Mouse (Mus musculus): ENCODE data around the gene Aldh5a1. TPM values are rescaled to one million over a fixed set of nuclear protein-coding genes. Genes with fewer than 3 reads are reported as not detected.

Gene Aldh5a1
- polyA plus RNA-seq, 1 experiment from 2014 or later, result 10.6 TPM

DNA sequence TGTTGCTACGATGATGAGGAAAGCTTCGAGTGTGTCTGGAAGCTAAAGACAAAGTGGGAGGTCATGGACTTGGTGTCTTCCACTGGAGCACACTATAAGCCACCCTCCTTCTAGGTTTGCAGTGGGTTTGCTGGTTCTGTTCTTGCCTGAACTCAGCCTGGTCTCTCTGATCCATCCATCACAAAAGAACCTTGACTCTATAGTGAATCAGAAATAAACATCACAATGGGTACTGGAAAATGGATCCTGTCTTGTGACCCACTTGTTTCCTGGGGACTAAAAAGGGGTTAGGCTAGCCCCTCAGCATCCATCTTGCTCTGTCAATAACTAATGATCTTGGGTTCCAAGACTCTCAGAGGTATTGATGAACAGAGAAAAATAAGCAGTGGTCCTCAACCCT, 35.5 kb downstream of the Aldh5a1 start:
- Histone ChIP-seq H3K9ac (no peak overlapping the region), H3K27ac (replicated peaks) (no peak overlapping the region), H3K9me3 (no peaks in the 10 kb centered on the region), H3K4me1 (0 out of 2 replicates have a peak, but pooled peaks cover 13% of the 10 kb centered on the region), H3K4me2 (no peak overlapping the region), H3K27me3 (replicated peaks) (no peaks in the 10 kb centered on the region), H3K4me3 (no peak overlapping the region), H3K36me3 (no peaks in the 10 kb centered on the region)
- no peak for ATAC-seq (ENCODE audit: extremely low read depth, insufficient number of reproducible peaks, low FRiP score, low TSS enrichment)
- WGBS, result 76% methylated on average over 2 of the region's 2 CpGs

DNA sequence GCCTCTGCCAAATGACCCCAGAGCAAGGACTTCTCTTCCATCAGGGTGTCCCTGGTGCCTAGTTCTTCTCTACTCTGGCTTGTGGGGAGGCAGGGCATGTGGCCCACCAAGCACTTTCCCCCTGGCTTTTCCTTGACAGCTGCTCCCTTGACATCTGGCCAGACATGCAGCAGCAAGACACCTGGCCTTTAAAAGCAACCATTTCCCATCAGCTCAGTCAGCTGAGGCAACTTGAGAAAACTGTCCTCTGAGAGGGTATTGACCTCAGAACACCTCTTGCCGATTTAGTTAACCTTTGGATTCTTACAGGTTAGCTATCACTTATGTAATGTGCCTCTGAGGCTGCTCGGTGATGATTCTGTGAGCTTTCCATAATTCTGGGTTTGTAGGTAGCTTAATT, 43.6 kb downstream of the Aldh5a1 start:
- no peaks in the 10 kb centered on the region for H3K36me3 ChIP-seq
- H3K27ac ChIP-seq (replicated peaks), result no peak overlapping the region
- no peak overlapping the region for H3K4me3 ChIP-seq
- WGBS, result 72% methylated on average over 2 of the region's 2 CpGs
- ATAC-seq (ENCODE audit: extremely low read depth, insufficient number of reproducible peaks, low FRiP score, low TSS enrichment), result no peak
- H3K9me3 ChIP-seq, result no peaks in the 10 kb centered on the region
- no peak overlapping the region for H3K9ac ChIP-seq
- no peak overlapping the region for H3K4me2 ChIP-seq
- 0 out of 2 replicates have a peak, but pooled peaks cover 6% of the 10 kb centered on the region for H3K4me1 ChIP-seq
- no peaks in the 10 kb centered on the region for H3K27me3 ChIP-seq (replicated peaks)

DNA sequence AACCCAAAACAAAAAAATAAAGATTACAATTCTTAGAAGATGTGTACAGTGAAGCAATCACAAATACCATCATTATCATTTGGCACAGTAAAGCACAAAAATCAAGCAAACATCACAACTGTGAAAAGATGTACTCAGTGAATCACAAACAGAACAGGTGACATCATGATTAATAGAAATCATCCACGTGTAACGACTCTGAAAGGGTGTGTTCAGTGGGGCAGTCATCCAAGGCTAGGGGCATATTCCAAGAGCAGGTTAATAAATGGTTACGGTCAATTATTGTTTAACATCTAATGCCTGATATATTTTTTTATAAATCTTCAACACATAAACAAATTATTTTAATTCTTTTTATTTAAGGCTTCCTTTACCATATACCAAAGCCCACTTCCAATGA, 44.9 kb downstream of the Aldh5a1 start:
- Histone ChIP-seq H3K9ac (no peak overlapping the region), H3K4me1 (no peaks in the 10 kb centered on the region), H3K36me3 (no peaks in the 10 kb centered on the region), H3K27ac (replicated peaks) (no peak overlapping the region), H3K27me3 (replicated peaks) (no peaks in the 10 kb centered on the region), H3K4me2 (no peak overlapping the region), H3K4me3 (no peak overlapping the region), H3K9me3 (no peaks in the 10 kb centered on the region)
- WGBS, result 84% methylated on average over 3 of the region's 3 CpGs
- no peak for ATAC-seq (ENCODE audit: extremely low read depth, insufficient number of reproducible peaks, low FRiP score, low TSS enrichment)

DNA sequence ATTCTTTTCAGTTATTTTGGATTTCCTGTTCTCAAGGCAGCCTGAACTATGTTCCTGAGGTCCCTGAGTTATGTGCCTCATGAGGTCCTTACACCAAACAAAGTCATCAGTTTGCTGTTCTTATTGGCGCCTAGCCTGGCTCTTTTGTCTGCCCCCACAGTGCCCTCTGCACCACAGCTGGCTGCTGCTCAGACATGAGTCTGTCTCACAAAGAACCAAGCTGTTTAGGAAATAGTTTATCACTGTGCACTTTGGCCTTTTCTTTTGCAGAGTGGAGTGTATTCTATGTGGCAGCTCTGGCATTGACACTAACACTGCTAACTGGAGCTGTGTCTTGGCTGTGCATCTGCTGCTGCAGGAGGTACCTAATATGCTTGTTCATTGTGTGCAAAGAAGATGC, 47.9 kb downstream of the Aldh5a1 start:
- H3K36me3 ChIP-seq, result no peaks in the 10 kb centered on the region
- no peak overlapping the region for H3K27ac ChIP-seq (replicated peaks)
- no peaks in the 10 kb centered on the region for H3K27me3 ChIP-seq (replicated peaks)
- no peak for ATAC-seq (ENCODE audit: extremely low read depth, insufficient number of reproducible peaks, low FRiP score, low TSS enrichment)
- H3K4me1 ChIP-seq, result no peaks in the 10 kb centered on the region
- WGBS, result 46% methylated on average over 1 of the region's 1 CpGs
- no peak overlapping the region for H3K9ac ChIP-seq
- H3K4me2 ChIP-seq, result no peak overlapping the region
- peaks cover under 1% of the 10 kb centered on the region; the same call in 1 of the 2 replicates for H3K9me3 ChIP-seq
- H3K4me3 ChIP-seq, result no peak overlapping the region

DNA sequence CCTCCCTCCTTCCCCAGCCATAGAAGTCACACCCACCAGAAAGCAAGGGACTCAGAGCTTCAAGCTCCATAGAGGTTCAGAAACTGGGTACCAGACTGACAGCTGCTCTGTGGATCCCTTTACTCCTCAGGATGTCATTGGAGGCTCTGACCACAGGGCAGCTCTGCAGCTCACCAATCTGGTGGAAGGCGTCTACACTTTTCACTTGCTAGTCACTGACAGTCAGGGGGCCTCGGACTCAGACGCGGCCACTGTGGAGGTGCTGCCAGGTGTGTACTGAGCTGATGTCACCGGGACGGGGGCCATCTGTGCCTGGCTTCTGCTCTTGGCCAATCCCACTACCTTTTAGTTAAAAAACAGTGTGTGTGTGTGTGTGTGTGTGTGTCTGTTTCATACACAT, 55.0 kb downstream of the Aldh5a1 start:
- 84% methylated on average over 6 of the region's 6 CpGs for WGBS
- H3K4me1 ChIP-seq, result no peaks in the 10 kb centered on the region
- H3K27me3 ChIP-seq (replicated peaks), result no peaks in the 10 kb centered on the region
- no peak overlapping the region for H3K27ac ChIP-seq (replicated peaks)
- no peak for ATAC-seq (ENCODE audit: extremely low read depth, insufficient number of reproducible peaks, low FRiP score, low TSS enrichment)
- no peak overlapping the region for H3K4me2 ChIP-seq
- H3K9me3 ChIP-seq, result peaks cover 6% of the 10 kb centered on the region; the same call in 1 of the 2 replicates
- no peaks in the 10 kb centered on the region for H3K36me3 ChIP-seq
- no peak overlapping the region for H3K9ac ChIP-seq
- no peak overlapping the region for H3K4me3 ChIP-seq

DNA sequence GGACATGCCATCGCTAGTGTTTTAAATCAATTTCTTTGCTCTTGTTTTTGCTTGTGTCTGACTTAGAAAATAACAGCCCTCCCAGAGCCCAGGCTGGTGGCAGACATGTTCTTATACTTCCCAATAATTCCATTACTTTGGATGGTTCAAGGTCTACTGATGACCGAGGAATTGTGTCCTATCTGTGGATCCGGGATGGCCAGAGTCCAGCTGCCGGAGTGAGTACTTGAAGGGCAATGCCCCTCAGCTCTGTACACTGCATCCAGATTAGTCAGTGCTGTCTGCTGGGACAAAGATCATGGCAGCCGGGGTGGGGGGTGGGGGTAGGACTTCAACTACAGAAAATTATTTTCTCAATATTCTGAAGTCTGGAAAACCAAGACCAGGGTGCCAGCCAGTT, 56.8 kb downstream of the Aldh5a1 start:
- 85% methylated on average over 5 of the region's 5 CpGs for WGBS
- no peaks in the 10 kb centered on the region for H3K27me3 ChIP-seq (replicated peaks)
- no peak overlapping the region for H3K9ac ChIP-seq
- H3K4me1 ChIP-seq, result no peaks in the 10 kb centered on the region
- H3K4me2 ChIP-seq, result no peak overlapping the region
- H3K27ac ChIP-seq (replicated peaks), result no peak overlapping the region
- H3K36me3 ChIP-seq, result no peaks in the 10 kb centered on the region
- peaks cover 6% of the 10 kb centered on the region; the same call in 1 of the 2 replicates for H3K9me3 ChIP-seq
- no peak overlapping the region for H3K4me3 ChIP-seq
- no peak for ATAC-seq (ENCODE audit: extremely low read depth, insufficient number of reproducible peaks, low FRiP score, low TSS enrichment)

DNA sequence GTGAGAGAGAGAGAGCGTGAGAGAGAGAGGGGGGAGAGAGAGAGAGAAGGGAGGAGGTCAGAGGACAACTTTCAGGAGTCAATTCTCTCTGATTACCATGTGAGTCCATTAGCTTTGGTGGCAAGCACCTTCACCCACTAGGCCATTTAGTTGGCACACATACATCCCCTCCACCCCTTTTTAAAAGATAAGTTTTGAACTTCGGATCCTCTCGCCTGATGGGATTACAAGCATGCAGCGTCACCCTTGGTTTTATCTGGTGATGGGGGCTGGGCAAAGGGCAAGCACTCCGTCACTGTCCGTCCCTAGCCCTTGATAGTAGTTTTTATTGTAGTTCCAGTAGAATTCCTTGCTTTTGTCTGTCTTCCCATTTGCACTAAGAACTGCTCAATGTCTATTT, 57.3 kb downstream of the Aldh5a1 start:
- H3K4me1 ChIP-seq, result no peaks in the 10 kb centered on the region
- 62% methylated on average over 6 of the region's 6 CpGs for WGBS
- no peak overlapping the region for H3K4me2 ChIP-seq
- H3K27ac ChIP-seq (replicated peaks), result no peak overlapping the region
- H3K9me3 ChIP-seq, result peaks cover 6% of the 10 kb centered on the region; the same call in 1 of the 2 replicates
- H3K9ac ChIP-seq, result no peak overlapping the region
- no peak for ATAC-seq (ENCODE audit: extremely low read depth, insufficient number of reproducible peaks, low FRiP score, low TSS enrichment)
- H3K36me3 ChIP-seq, result no peaks in the 10 kb centered on the region
- no peaks in the 10 kb centered on the region for H3K27me3 ChIP-seq (replicated peaks)
- no peak overlapping the region for H3K4me3 ChIP-seq

DNA sequence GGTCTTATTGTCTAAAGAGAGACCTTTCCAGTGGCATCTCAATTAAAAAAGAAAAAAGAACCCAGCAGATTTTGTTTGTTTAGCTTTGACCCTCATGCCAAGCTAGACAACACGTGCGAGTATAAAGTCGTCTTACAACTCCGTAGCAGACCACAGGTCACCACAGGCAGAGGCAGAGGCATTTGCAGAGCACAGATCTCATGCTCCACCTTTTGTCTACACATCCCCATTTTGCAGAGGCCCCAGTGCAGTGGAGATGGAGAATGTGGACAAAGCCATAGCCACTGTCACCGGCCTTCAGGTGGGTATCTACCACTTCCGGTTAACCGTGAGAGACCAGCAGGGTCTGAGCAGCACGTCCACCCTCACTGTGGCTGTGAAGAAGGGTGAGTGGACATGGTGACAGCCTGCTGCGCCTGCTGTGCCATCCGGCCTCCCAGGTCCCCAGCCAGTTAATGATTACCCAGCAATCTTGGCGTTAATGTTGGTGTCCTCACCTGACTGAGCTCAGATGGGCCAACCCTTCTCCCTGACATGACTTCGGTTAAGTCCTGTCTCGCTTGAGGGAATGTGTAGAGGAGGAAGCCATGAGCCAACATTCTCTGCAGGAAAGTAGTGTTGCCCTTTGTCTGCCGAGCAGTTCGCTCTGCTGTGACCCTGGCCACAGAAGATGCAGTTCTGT, 58.0 kb downstream of the Aldh5a1 start:
- Histone ChIP-seq H3K4me2 (no peak overlapping the region), H3K4me1 (no peaks in the 10 kb centered on the region), H3K4me3 (no peak overlapping the region), H3K9ac (no peak overlapping the region), H3K9me3 (peaks cover 4% of the 10 kb centered on the region; the same call in 1 of the 2 replicates), H3K36me3 (no peaks in the 10 kb centered on the region), H3K27me3 (replicated peaks) (no peaks in the 10 kb centered on the region), H3K27ac (replicated peaks) (no peak overlapping the region)
- no peak for ATAC-seq (ENCODE audit: extremely low read depth, insufficient number of reproducible peaks, low FRiP score, low TSS enrichment)
- 84% methylated on average over 15 of the region's 15 CpGs for WGBS

DNA sequence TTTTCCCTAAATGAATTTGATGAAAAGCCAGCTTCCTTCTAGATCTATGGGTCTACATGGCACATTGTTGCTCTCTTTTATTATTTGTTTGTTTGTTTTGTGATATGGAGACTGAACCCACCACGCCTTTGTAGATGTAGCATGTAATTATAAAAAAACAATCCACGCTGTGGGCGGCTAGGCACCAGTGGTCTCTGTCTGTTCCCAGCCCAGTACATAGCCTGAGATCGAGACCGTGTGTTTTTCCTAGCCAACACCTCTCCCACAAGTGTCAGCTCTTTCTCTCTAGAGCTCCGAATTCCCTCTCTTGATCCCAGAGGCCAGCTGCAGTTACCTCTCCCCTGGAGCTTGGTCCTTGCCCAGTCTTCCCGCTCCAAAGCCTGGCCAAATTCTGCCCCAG, 69.2 kb downstream of the Aldh5a1 start:
- Histone ChIP-seq H3K4me1 (no peaks in the 10 kb centered on the region), H3K36me3 (no peaks in the 10 kb centered on the region), H3K4me2 (no peak overlapping the region), H3K9ac (no peak overlapping the region), H3K9me3 (no peaks in the 10 kb centered on the region), H3K27ac (replicated peaks) (no peak overlapping the region), H3K27me3 (replicated peaks) (no peaks in the 10 kb centered on the region), H3K4me3 (no peak overlapping the region)
- no peak for ATAC-seq (ENCODE audit: extremely low read depth, insufficient number of reproducible peaks, low FRiP score, low TSS enrichment)
- WGBS, result 78% methylated on average over 7 of the region's 7 CpGs

DNA sequence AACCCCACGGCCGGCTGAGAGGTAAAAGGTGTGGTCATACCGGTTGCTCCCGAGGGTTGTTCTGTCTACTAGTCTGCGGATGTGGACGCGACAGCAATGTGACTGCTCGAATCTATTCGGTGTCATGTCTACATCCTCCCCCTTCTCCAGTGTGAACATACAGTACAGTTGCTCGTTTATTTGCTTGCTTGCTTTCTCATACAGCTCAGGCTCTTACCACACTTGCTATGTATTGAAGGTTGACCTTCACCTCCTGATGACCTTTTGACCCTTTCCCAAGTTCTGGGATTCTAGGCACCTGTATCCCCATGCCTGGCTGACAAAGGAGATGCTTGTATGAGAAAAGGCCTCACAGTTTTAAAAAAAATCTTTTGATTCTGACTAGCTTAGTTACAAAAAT, 69.7 kb downstream of the Aldh5a1 start:
- Histone ChIP-seq H3K9me3 (no peaks in the 10 kb centered on the region), H3K4me2 (no peak overlapping the region)
- 84% methylated on average over 10 of the region's 10 CpGs for WGBS

DNA sequence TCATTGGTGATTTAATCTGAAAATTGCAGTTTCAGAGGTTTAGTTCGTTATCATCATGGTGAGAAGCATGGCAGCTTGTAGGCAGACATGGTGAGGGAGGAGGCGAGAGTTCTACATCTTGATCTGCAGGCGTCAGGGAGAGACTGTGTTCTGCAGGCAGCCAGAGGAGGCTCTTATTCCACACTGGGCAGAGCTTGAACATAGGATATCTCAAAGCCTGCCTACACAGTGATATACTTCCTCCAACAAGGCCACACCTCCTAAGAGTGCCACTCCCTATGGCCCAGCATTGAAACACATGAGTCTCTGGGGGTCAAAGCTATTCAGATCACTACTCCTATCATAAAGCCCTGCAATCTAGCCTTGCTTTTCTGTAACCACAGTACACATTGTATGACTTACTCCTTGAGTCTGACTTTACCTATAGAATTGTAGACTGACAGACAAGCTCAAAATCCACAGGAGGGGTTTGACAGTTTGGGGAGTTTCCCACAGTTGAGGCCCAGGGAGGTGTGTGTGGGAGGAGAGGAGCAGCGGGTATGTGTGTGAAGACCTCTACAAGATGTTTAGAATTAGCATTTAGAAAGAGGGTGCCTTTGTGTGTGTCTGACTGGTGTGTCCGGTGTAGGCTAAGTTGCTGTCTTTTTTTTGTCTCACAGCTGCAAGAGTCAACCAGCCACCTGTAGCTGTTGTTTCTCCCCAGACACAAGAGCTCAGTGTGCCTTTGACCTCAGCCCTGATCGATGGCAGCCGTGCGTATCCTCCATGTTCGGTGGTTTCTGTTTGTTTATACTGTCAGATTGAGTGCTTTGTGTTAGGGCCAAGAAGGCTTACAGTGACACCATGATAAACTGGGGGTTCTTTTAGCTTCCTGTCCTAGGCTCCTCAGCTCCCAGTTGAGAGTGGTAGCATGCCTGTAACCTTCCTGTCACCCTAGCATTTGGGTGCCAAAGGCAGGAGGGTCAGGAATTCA, 70.7 kb downstream of the Aldh5a1 start:
- 62% methylated on average over 9 of the region's 9 CpGs for WGBS
- peaks cover 4% of the 10 kb centered on the region for H3K4me1 ChIP-seq
- H3K36me3 ChIP-seq, result no peaks in the 10 kb centered on the region
- no peaks in the 10 kb centered on the region for H3K9me3 ChIP-seq
- H3K4me3 ChIP-seq, result no peak overlapping the region
- H3K9ac ChIP-seq, result no peak overlapping the region
- H3K4me2 ChIP-seq, result no peak overlapping the region
- no peak overlapping the region for H3K27ac ChIP-seq (replicated peaks)
- no peaks in the 10 kb centered on the region for H3K27me3 ChIP-seq (replicated peaks)
- ATAC-seq (ENCODE audit: extremely low read depth, insufficient number of reproducible peaks, low FRiP score, low TSS enrichment), result no peak

More for the DNA sequence above, 69.7 kb downstream of the Aldh5a1 start:
- H3K27ac ChIP-seq (replicated peaks), result no peak overlapping the region
- H3K4me1 ChIP-seq, result no peaks in the 10 kb centered on the region
- H3K9ac ChIP-seq, result no peak overlapping the region
- ATAC-seq (ENCODE audit: extremely low read depth, insufficient number of reproducible peaks, low FRiP score, low TSS enrichment), result no peak
- H3K36me3 ChIP-seq, result no peaks in the 10 kb centered on the region
- no peaks in the 10 kb centered on the region for H3K27me3 ChIP-seq (replicated peaks)
- no peak overlapping the region for H3K4me3 ChIP-seq
